Mouse (Mus musculus): ENCODE measurements at regions not wholly inside any gene's neighbourhood (a gene's known extent, or its start where the extent isn't known, plus 50 kb on each side); places are given as distances from the start of the nearest gene placed in this dataset.

DNA sequence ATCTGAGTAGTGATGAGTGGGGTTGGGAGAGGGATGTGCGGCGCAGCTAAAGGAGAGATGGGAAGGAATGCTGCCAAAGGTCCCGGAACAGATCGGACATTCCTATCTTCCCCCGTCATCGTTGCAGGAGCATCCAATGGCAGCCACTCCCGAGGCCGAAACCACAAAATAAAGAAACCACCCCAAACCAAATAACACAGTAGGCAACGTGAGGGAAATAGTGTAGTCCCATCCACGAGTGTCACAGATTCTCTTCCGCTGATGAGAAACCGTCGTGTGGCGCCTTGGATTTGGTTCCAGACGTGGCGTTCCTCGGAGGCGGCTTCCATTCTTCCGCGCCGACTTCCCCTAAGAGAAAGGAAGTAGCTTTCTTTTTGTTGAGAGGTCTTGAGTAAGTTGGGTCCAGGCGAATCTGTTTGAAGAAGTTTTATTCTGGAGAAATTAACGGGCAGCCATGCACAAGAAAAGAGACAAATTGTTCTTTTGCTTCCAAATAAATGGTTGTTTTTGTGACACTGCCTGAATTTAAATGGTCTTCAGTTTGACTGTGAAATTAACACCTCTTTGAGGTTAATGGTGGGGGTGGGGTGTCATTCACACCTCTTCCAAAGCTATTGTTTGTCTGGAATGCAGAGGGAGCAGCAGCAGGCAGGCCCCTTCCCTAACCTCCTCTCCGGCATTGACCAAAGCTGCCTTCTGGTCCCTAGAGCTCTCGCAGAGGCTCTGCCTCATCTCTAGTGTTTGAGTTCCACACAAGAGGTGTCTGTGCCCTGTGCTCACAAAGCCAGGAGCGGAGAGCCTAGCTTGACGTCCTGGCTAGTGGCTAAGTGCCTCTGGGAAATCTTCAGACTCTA lies 88.3 kb upstream of the Eomes start:
- Histone ChIP-seq H3K36me3 (no peaks in the 10 kb centered on the region), H3K9me3 (replicated peaks) (no peaks in the 10 kb centered on the region), H3K4me3 (replicated peaks) (peak overlapping the region; percentile 31), H3K27ac (replicated peaks) (no peak overlapping the region), H3K9ac (replicated peaks) (no peak overlapping the region), H3K4me2 (peak overlapping the region; percentile 54), H3K4me1 (peaks cover 4% of the 10 kb centered on the region; the same call in 1 of the 2 replicates), H3K27me3 (replicated peaks) (peaks cover 58% of the 10 kb centered on the region)
- WGBS, result 2% methylated on average over 27 of the region's 27 CpGs
- ATAC-seq (ENCODE audit: low FRiP score), result no peak

DNA sequence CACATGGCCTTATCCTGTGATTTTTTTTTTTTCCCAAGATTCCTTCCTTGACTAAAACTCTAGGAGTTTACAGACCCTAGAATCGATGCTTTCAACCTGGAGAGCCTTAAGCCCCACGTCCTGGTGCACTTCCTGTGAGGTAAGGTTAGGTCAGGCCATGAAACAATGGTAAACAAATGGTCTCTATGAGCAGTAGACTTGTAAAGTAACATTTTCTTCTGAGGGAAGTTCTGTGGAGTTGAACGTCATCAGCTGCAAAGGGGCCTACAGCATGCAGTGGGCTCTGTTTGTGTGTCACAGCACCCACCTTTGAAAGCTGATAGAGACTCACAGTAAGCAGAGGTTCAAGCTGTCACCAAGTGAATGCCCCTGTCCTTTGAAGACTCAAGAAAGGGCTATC lies 87.3 kb upstream of the Eomes start:
- WGBS, result 38% methylated on average over 3 of the region's 3 CpGs
- ATAC-seq (ENCODE audit: low FRiP score), result no peak
- H3K27ac ChIP-seq (replicated peaks), result no peak overlapping the region
- peaks cover 58% of the 10 kb centered on the region for H3K27me3 ChIP-seq (replicated peaks)
- no peaks in the 10 kb centered on the region for H3K9me3 ChIP-seq (replicated peaks)
- no peak overlapping the region for H3K9ac ChIP-seq (replicated peaks)
- H3K4me1 ChIP-seq, result peaks cover 4% of the 10 kb centered on the region; the same call in 1 of the 2 replicates
- H3K4me2 ChIP-seq, result no peak overlapping the region
- no peak overlapping the region for H3K4me3 ChIP-seq (replicated peaks)
- no peaks in the 10 kb centered on the region for H3K36me3 ChIP-seq

DNA sequence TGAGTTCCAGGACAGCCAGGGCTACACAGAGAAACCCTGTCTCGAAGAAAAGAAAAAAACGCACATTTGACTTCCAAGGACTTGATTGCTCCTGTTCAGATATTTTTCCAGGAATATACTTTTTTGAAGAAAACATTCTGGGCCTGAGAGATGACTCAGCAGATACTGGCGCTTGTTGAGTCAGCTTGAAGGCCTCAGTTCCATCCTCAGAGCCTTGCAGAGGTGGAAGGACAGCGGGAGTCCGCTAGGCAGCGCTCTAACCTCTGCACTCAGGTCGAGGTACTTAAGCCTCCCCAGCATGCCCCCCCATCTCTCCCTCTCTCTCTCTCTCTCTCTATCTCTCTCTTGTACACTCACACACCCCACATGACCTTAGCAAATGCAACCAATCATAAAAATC lies 86.3 kb upstream of the Eomes start:
- H3K36me3 ChIP-seq, result no peaks in the 10 kb centered on the region
- H3K4me2 ChIP-seq, result no peak overlapping the region
- H3K9ac ChIP-seq (replicated peaks), result no peak overlapping the region
- H3K27ac ChIP-seq (replicated peaks), result no peak overlapping the region
- peaks cover 4% of the 10 kb centered on the region; the same call in 1 of the 2 replicates for H3K4me1 ChIP-seq
- H3K9me3 ChIP-seq (replicated peaks), result no peaks in the 10 kb centered on the region
- peaks cover 55% of the 10 kb centered on the region for H3K27me3 ChIP-seq (replicated peaks)
- no peak for ATAC-seq (ENCODE audit: low FRiP score)
- WGBS, result 48% methylated on average over 7 of the region's 7 CpGs
- H3K4me3 ChIP-seq (replicated peaks), result no peak overlapping the region

DNA sequence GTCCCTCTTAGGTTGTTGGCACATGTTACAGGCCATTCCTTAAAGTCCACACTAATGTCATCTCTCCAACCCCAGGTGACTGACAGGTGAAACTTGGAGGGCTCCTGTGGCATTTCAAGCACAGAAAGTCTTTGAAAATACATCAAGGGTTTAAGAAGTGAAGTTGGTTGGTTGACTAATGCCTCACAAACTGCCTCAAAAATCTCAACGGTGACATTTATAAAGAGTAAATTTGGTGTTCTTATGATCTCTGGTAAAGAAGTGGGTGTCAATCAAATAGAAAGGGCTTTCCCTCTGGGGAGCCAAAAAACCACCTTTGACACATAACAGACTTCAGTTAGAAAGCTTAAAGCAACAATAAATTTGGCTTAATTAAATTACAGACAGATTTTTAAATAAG lies 85.2 kb upstream of the Eomes start:
- Histone ChIP-seq H3K27ac (replicated peaks) (no peak overlapping the region), H3K9ac (replicated peaks) (no peak overlapping the region), H3K4me2 (no peak overlapping the region), H3K9me3 (replicated peaks) (no peaks in the 10 kb centered on the region), H3K4me3 (replicated peaks) (no peak overlapping the region), H3K36me3 (no peaks in the 10 kb centered on the region), H3K27me3 (replicated peaks) (peaks cover 44% of the 10 kb centered on the region), H3K4me1 (peaks cover 4% of the 10 kb centered on the region; the same call in 1 of the 2 replicates)
- ATAC-seq (ENCODE audit: low FRiP score), result no peak
- WGBS, result 93% methylated on average over 1 of the region's 1 CpGs

DNA sequence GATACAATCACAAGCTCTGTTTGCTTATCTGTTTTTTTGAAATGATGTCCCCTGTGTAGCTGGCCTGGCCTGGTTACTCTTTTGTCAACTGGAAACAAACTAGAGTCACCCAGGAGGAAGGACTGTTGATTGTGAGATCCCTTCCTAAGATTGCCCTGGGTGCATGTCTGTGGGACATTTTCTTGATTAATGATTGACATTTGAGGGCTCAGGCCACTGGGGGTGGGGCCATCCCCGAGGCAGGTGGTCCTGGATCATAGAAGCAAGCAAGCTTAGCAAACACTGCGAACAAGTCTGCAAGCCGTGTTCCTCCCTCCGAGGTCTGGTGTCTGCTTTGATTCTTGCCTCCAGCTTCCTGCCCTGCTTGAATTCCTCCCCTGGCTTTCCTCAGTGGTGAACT lies 84.4 kb upstream of the Eomes start:
- no peak for ATAC-seq (ENCODE audit: low FRiP score)
- Histone ChIP-seq H3K4me2 (no peak overlapping the region), H3K4me3 (replicated peaks) (no peak overlapping the region), H3K9ac (replicated peaks) (no peak overlapping the region), H3K27ac (replicated peaks) (no peak overlapping the region), H3K27me3 (replicated peaks) (peaks cover 36% of the 10 kb centered on the region), H3K36me3 (no peaks in the 10 kb centered on the region), H3K4me1 (peaks cover 4% of the 10 kb centered on the region; the same call in 1 of the 2 replicates), H3K9me3 (replicated peaks) (no peaks in the 10 kb centered on the region)
- WGBS, result 55% methylated on average over 4 of the region's 4 CpGs

DNA sequence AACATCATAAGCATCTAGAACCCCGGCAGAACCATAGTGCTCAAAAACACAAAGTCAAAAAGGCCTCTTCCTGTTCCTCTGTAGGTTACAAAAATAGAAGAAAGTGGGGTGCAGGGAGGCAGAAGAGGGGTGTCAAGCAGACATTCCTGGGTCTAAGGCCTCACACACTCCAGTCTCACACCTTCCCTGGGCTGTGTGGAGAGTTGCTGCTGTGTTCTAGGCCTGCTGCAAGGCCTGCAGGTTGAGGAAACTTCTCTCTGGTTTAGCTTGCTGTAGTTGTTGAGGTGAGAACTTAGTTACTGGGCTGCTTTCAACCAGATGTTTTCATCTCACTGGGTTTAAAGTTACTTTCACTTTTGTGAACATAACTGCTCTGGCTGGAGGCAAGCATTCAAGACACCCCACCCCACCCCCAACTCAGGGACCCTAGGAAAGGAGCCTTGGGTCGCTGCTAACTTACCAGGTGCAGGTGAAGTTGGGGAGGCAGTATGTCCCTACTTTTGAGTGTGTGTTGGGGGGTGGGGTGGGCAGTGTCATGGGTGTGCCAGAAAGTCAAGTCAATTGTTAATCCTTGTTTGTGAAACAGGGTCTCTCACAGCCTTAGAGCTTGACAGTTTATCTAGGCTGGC lies 81.5 kb upstream of the Eomes start:
- H3K4me1 ChIP-seq, result no peaks in the 10 kb centered on the region
- no peak overlapping the region for H3K27ac ChIP-seq (replicated peaks)
- H3K4me2 ChIP-seq, result no peak overlapping the region
- H3K36me3 ChIP-seq, result no peaks in the 10 kb centered on the region
- no peak overlapping the region for H3K4me3 ChIP-seq (replicated peaks)
- ATAC-seq (ENCODE audit: low FRiP score), result no peak
- WGBS, result 76% methylated on average over 2 of the region's 2 CpGs
- peaks cover 10% of the 10 kb centered on the region for H3K27me3 ChIP-seq (replicated peaks)
- H3K9me3 ChIP-seq (replicated peaks), result no peaks in the 10 kb centered on the region
- H3K9ac ChIP-seq (replicated peaks), result no peak overlapping the region

DNA sequence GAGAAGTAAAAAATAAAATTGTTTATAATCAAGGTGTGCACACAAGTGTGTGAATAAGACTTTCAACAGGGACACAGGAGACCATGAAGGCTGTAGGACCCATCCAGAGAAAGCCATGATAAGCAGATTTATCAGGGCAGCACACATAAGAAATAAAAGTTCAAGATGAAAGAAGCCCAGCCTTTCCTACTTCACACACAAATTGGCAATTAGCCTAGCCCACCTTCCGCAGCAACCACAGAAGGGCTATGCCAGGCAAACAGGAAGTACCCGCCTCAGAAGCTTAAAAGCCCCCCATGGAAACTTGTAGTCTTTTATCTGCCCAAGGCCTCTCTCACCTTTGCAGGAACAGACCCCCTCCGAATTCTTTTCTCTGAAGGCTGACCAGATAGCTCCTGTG lies 77.5 kb upstream of the Eomes start:
- Histone ChIP-seq H3K4me2 (no peak overlapping the region), H3K4me1 (no peaks in the 10 kb centered on the region), H3K36me3 (no peaks in the 10 kb centered on the region), H3K4me3 (replicated peaks) (no peak overlapping the region), H3K27ac (replicated peaks) (no peak overlapping the region), H3K9ac (replicated peaks) (no peak overlapping the region), H3K9me3 (replicated peaks) (no peaks in the 10 kb centered on the region), H3K27me3 (replicated peaks) (no peaks in the 10 kb centered on the region)
- WGBS, result 86% methylated on average over 3 of the region's 3 CpGs
- ATAC-seq (ENCODE audit: low FRiP score), result no peak

DNA sequence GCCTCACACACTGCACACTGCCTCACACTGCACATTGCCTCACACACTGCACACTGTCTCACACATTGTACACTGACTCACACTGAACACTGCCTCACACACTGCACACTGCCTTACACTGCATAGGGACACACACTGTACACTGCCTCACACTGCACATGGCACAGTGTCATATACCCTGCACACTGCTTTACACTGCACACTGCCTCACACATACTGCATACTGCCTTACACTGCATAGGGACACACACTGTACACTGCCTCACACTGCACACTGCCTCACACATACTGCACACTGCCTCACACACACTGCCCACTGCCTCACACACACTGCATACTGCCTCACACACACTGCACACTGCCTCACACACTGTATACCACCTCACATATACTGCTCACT lies 76.8 kb upstream of the Eomes start:
- no peak overlapping the region for H3K4me2 ChIP-seq
- no peaks in the 10 kb centered on the region for H3K36me3 ChIP-seq
- ATAC-seq (ENCODE audit: low FRiP score), result no peak
- H3K9me3 ChIP-seq (replicated peaks), result no peaks in the 10 kb centered on the region
- H3K27ac ChIP-seq (replicated peaks), result no peak overlapping the region
- H3K9ac ChIP-seq (replicated peaks), result no peak overlapping the region
- H3K4me1 ChIP-seq, result no peaks in the 10 kb centered on the region
- H3K4me3 ChIP-seq (replicated peaks), result no peak overlapping the region
- no peaks in the 10 kb centered on the region for H3K27me3 ChIP-seq (replicated peaks)

DNA sequence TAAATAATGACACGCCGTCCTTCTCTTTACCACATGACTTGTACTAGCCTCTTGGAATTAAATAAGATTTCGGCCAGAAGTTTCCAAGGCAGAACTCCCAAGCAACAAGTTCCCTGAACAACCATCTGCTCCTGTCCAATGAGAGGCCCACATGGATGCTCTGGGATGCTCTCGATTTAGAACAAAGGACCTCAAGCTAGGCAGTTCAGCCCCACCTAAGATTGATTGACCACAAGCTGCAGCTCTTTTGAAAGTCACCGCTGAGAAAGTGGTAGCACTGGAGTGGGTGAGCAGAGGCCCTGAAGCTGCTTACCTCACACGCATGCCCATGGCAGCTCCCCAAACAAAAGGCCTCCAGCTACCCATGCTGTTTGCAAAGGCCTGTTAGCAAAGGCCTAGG lies 73.1 kb upstream of the Eomes start:
- WGBS, result 37% methylated on average over 6 of the region's 6 CpGs
- Histone ChIP-seq H3K4me3 (replicated peaks) (no peak overlapping the region), H3K4me1 (no peaks in the 10 kb centered on the region), H3K9ac (replicated peaks) (no peak overlapping the region), H3K4me2 (no peak overlapping the region), H3K9me3 (replicated peaks) (no peaks in the 10 kb centered on the region; the same call in 1 of the 2 replicates), H3K27ac (replicated peaks) (no peak overlapping the region), H3K36me3 (no peaks in the 10 kb centered on the region), H3K27me3 (replicated peaks) (no peaks in the 10 kb centered on the region)
- ATAC-seq (ENCODE audit: low FRiP score), result no peak

DNA sequence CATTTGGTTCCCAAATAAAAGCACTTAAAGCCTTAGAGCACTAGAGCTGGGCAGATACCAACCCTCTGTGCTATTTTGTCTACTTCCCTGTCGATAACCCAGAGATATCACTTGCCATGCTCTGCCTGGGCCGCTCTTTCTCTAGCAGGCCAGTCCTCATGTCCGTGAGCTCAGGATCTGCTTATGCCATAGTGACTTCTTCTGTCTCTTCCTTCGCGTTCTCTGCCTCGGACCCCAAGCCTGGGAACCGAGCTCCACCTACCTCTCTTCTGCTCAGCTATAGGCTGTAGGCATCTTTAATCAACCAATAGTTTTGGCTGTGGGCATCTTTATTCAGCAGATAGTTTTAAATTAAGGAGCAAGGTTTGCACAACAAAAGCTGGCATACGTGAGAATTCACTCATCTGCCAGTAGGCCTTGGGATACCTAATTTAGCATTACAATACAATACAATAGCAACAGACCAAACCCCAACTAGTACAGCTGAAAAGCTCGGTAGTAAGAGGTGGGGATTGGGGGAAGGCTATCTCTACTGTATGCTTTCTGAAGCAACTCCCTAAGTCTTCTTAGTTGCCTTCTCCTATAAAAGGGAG lies 72.0 kb upstream of the Eomes start:
- no peak overlapping the region for H3K4me2 ChIP-seq
- no peaks in the 10 kb centered on the region; the same call in 1 of the 2 replicates for H3K9me3 ChIP-seq (replicated peaks)
- H3K9ac ChIP-seq (replicated peaks), result no peak overlapping the region
- H3K4me1 ChIP-seq, result no peaks in the 10 kb centered on the region
- WGBS, result 50% methylated on average over 9 of the region's 9 CpGs
- H3K4me3 ChIP-seq (replicated peaks), result no peak overlapping the region
- no peak for ATAC-seq (ENCODE audit: low FRiP score)
- no peaks in the 10 kb centered on the region for H3K36me3 ChIP-seq
- H3K27me3 ChIP-seq (replicated peaks), result no peaks in the 10 kb centered on the region
- H3K27ac ChIP-seq (replicated peaks), result no peak overlapping the region

DNA sequence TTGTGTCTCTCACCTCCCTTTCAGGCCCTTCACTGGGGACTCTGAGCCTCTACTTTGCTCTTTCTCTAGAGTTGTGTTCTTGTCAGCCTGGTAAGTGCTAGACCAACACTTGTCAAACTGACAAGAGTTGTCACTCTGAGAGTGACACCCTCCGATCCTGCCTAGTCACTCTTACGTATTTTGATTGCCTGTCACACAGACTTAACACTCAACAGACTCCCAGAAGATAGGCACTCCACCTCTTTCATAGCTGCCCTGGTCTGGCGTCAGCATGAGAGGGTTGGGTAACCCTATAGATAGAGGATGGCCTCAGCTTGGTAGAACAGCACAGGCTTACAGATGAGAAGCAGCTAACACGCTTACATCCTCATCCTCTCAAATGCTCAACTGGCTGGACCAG lies 62.0 kb upstream of the Eomes start:
- Histone ChIP-seq H3K9ac (replicated peaks) (no peak overlapping the region), H3K4me2 (no peak overlapping the region), H3K9me3 (replicated peaks) (no peaks in the 10 kb centered on the region), H3K4me1 (no peaks in the 10 kb centered on the region), H3K36me3 (no peaks in the 10 kb centered on the region), H3K27me3 (replicated peaks) (no peaks in the 10 kb centered on the region), H3K27ac (replicated peaks) (no peak overlapping the region), H3K4me3 (replicated peaks) (no peak overlapping the region)
- WGBS, result 95% methylated on average over 4 of the region's 4 CpGs
- ATAC-seq (ENCODE audit: low FRiP score), result no peak

DNA sequence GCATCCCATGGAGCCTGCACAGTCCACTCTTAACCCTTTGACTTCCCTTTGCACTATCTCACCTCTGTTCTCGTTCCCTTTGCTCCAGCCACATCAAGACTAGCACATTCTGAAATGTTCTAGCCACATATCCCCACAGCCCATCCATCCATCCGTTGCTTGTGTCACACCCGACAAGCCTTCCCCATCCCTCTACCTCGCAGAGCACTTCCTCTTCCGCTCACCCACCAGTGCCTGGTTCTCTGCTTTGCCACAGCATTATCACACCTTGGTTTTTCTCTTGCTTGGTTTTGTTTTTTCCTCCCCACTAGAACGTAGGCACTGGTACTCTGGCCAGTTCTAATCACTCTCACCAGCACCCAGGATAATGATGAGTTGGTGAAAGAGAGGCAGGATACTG lies 61.5 kb upstream of the Eomes start:
- no peak overlapping the region for H3K4me3 ChIP-seq (replicated peaks)

More for the DNA sequence above, 61.5 kb upstream of the Eomes start:
- ATAC-seq (ENCODE audit: low FRiP score), result no peak
- H3K27me3 ChIP-seq (replicated peaks), result no peaks in the 10 kb centered on the region
- H3K4me1 ChIP-seq, result no peaks in the 10 kb centered on the region
- no peak overlapping the region for H3K4me2 ChIP-seq
- WGBS, result 87% methylated on average over 6 of the region's 6 CpGs
- H3K36me3 ChIP-seq, result no peaks in the 10 kb centered on the region
- no peaks in the 10 kb centered on the region for H3K9me3 ChIP-seq (replicated peaks)
- H3K9ac ChIP-seq (replicated peaks), result no peak overlapping the region
- H3K27ac ChIP-seq (replicated peaks), result no peak overlapping the region
